Mouse (Mus musculus) erythroblast, embryonic 14.5 days (primary cell): ENCODE data around the gene Foxd2. TPM values are rescaled to one million over a fixed set of nuclear protein-coding genes. Genes with fewer than 3 reads are reported as not detected.

ENCODE experiments used
- H3K27me3 ChIP-seq: 2 replicates; pipeline ENCODE4 v1.6.1; 2012; ENCODE audit warnings: inconsistent platforms; ENCODE audit not compliant: control insufficient read depth
- H3K36me3 ChIP-seq: 2 replicates; pipeline ENCODE4 v1.6.1; 2012; ENCODE audit warnings: mild to moderate bottlenecking, inconsistent platforms; ENCODE audit not compliant: control insufficient read depth
- H3K4me1 ChIP-seq: 2 replicates; pipeline ENCODE4 v1.6.1; 2012; ENCODE audit warnings: inconsistent platforms; ENCODE audit not compliant: control insufficient read depth
- H3K4me3 ChIP-seq: replicated peaks from 2 replicates; pipeline ENCODE3; 2012; ENCODE audit warnings: moderate library complexity, mild to moderate bottlenecking, inconsistent platforms
- H3K9me3 ChIP-seq: 2 replicates; pipeline ENCODE4 v1.6.1; 2012; ENCODE audit warnings: low read length, inconsistent platforms, mixed read lengths; ENCODE audit not compliant: control insufficient read depth
- GATA1 ChIP-seq: IDR thresholded peaks from 2 replicates; pipeline ENCODE4 v1.6.1; 2012; ENCODE audit warnings: low read length, inconsistent platforms, mixed read lengths
- TAL1 ChIP-seq: IDR thresholded peaks from 3 replicates; pipeline ENCODE4 v1.6.1; 2012; ENCODE audit warnings: low read length, inconsistent platforms, mixed read lengths
- polyA plus RNA-seq: library from polyadenylated mRNA; stranded (reverse); fragments of >175 nt; gene quantifications from 2 replicates; pipeline ENCODE4 v1.2.3, GENCODE M21; 2012

Gene Foxd2
- polyA plus RNA-seq, 1 experiment: 0.01 TPM

DNA sequence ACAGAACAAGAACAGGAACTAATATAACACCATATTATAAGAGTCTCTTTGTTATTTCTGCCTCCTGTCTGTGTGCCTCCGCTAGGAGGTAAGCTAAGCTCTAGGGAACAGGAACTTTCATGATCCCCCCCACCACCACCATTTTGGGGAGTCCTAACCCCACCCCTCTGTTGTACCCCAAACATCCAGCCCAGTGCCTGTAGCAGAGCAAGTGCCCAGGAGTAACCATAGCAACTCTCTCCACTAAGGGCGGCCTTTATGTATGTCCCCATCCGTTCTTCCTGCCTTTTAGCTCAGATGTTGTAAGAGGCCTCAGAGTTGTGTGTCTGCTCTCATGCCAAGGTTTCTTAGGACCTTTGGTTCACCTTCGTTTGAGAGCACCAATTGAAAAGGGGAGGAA, 33.4 kb upstream of the Foxd2 start:
- H3K4me1 ChIP-seq: no peaks in the 10 kb centered on the region
- no peak for TF ChIP-seq GATA1
- no peak for TF ChIP-seq TAL1
- peaks cover 5% of the 10 kb centered on the region; the same call in 1 of the 2 replicates for H3K27me3 ChIP-seq
- H3K36me3 ChIP-seq: no peaks in the 10 kb centered on the region
- H3K9me3 ChIP-seq: no peaks in the 10 kb centered on the region
- no peak overlapping the region for H3K4me3 ChIP-seq

DNA sequence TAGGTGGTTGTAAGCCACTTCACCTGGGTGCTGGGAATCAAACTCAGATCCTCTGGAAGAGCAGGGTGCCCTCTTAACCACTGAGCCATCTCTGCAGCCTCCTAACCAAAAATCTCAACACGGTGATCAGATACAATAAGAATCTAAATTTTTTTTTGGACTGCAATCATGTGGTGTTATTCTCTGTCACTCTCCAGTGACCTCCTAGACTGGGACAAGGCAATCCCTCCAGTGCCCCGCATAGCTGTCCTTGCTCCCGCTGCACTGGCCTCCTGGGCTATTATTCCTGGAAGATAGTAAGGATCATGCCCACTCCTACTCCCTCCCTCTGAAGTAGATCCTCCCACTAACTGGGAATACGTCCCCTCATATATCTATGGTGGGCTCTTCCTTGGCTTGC, 32.6 kb upstream of the Foxd2 start:
- no peak for TF ChIP-seq TAL1
- no peak for TF ChIP-seq GATA1
- no peak overlapping the region for H3K4me3 ChIP-seq
- H3K27me3 ChIP-seq: peaks cover 5% of the 10 kb centered on the region; the same call in 1 of the 2 replicates
- no peaks in the 10 kb centered on the region for H3K4me1 ChIP-seq
- H3K9me3 ChIP-seq: no peaks in the 10 kb centered on the region
- no peaks in the 10 kb centered on the region for H3K36me3 ChIP-seq

DNA sequence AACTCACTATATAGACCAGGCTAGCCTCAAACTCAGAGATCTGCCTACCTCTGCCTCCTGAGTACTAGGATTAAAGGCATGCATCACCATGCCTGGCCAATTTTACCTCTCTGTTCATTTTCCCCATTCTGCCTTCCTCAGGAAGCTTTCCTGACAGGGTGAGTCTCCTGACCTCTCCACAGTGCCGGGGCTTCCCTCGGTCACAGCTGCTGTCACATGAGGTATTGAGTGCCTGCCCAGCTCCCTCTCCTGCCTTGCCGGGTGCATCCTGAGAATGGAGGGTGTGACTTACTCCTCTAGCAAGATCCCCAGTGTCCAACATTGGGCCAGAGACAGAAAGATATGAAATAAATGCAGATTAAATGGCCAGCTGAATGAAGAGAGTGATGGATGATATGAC, 29.6 kb upstream of the Foxd2 start:
- Histone ChIP-seq H3K36me3 (no peaks in the 10 kb centered on the region), H3K27me3 (peaks cover 5% of the 10 kb centered on the region)
- TF ChIP-seq TAL1: no peak
- TF ChIP-seq GATA1: no peak

DNA sequence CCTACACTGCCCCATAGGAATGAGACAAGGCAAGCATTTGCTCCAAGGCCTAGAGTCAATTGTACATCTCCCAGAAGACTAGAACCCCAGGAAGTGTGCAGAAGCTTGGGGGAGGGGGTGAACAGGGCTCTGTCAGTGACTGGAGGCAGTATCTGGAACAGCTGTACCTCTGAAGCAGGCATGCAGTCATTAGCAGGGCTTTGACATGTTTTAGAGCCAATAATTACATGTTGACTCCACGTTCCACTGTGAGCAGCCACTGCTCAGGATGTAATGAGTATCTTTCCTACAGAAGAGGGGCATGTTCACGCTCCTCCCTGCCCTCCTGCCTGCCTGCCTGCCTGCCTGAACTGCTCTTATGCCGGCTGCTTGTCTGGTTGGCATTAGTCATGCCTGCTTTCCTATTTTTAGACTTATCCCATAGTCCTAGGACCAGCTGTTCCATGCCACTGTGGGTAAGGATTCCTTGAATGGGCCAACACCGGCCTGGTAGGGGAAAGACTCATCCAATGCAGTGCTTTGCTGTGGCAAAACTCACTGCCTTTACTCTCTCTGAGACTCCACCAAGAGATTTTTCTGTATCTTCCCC, 28.9 kb upstream of the Foxd2 start:
- Histone ChIP-seq H3K36me3 (no peaks in the 10 kb centered on the region), H3K4me3 (no peak overlapping the region), H3K9me3 (no peaks in the 10 kb centered on the region)

More for the DNA sequence above, 29.6 kb upstream of the Foxd2 start:
- Histone ChIP-seq H3K4me1 (no peaks in the 10 kb centered on the region), H3K9me3 (no peaks in the 10 kb centered on the region), H3K4me3 (no peak overlapping the region)

DNA sequence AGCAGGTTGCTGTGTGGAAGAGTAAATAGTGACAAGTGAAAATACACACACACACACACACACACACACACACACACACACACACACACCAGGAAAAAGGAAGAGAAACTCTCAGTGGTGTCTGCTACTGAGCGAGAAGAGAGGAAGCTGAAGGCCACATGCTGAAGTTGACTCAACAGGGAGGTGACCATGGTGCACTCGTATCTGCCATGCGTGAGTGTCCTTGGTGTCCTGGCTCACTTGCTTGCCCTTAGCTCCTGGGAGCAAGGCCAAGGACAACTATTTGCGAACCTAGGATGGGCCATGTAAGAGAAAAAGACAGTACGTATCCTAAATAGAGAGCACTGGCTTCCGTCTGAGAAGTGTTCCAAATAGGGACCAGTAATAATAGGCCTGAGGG, 25.5 kb upstream of the Foxd2 start:
- TF ChIP-seq GATA1 (no peak), TAL1 (no peak)
- Histone ChIP-seq H3K27me3 (peaks cover 21% of the 10 kb centered on the region), H3K4me1 (no peaks in the 10 kb centered on the region), H3K36me3 (no peaks in the 10 kb centered on the region), H3K4me3 (no peak overlapping the region), H3K9me3 (no peaks in the 10 kb centered on the region)

More for the DNA sequence above, 28.9 kb upstream of the Foxd2 start:
- TF ChIP-seq TAL1: no peak
- TF ChIP-seq GATA1: no peak
- Histone ChIP-seq H3K4me1 (no peaks in the 10 kb centered on the region), H3K27me3 (peaks cover 5% of the 10 kb centered on the region)

DNA sequence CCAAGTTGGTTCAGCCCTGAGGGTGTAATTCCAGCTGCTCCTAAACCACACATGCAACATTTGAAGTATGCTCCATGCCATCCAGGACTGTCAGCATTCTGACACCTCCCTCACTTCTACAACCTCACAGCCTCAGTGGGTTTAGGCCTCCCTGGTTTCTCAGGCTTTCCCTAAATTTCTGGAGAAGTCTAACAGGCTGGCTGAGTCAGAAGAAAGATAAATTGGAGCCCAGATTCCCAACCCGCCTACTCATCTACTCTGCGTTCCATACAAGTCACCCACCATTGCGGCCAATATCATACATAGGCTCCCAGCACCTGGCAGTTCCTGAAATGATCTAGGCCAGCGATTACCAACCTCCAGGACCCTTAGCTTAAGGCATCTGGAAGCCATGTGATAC, 24.1 kb upstream of the Foxd2 start:
- Histone ChIP-seq H3K27me3 (peaks cover 34% of the 10 kb centered on the region), H3K4me3 (no peak overlapping the region), H3K9me3 (no peaks in the 10 kb centered on the region), H3K4me1 (no peaks in the 10 kb centered on the region), H3K36me3 (no peaks in the 10 kb centered on the region)
- TF ChIP-seq TAL1: no peak
- TF ChIP-seq GATA1: no peak

DNA sequence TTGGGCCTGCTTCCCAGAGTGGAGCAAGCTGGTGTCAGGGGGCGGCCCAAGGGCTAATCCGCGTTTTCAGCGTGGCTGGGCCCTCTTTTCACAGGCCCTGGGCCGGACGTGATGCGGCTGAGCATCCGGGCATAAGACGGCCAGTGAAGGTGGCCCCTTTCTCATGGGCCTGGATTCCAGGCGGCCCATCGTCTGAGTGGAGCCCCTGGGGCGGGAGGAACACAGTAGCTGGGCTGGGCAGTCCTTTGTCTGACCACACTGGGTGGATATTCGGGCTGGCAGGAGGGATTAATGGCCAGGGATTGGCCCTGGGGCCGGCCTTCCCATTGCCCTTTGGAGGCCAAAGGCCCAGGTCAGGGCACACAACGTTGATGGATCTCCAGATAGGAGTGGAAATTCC, 20.5 kb upstream of the Foxd2 start:
- H3K4me1 ChIP-seq: no peaks in the 10 kb centered on the region
- no peak for TF ChIP-seq TAL1
- no peak for TF ChIP-seq GATA1
- no peak overlapping the region for H3K4me3 ChIP-seq
- peaks cover 2% of the 10 kb centered on the region; the same call in 1 of the 2 replicates for H3K9me3 ChIP-seq
- H3K36me3 ChIP-seq: no peaks in the 10 kb centered on the region
- peaks cover 65% of the 10 kb centered on the region for H3K27me3 ChIP-seq

DNA sequence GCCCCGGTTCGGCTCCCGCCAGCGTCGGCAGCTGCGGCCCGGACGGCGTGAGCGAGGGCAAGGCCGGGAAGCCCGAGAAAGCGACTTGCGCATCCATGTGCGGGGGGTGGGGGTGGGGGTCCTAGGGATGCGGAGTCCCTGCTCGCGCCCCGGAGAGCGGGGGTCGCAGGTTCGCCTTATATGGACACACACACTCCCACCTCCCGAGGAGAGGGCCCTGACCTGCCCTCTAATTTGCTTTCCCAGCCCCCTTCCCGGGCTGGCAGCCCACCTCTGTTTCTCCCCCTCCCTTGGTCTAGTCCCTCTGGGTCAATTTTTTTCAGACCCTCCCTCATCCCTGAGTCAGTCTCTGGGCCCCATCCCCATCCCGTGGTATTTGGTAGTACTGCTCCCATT, 17.2 kb upstream of the Foxd2 start, which contains the start of gene Foxe3:
TSS of gene Foxe3 (minus strand) at position 97 of the 396 bp plus-strand sequence.
- Histone ChIP-seq H3K9me3 (peaks cover 2% of the 10 kb centered on the region; the same call in 1 of the 2 replicates), H3K27me3 (peaks cover 80% of the 10 kb centered on the region), H3K4me3 (no peak within 1 kb of the TSS), H3K4me1 (no peaks in the 10 kb centered on the region), H3K36me3 (no peaks in the 10 kb centered on the region)
- TF ChIP-seq TAL1 (no peak), GATA1 (no peak)

DNA sequence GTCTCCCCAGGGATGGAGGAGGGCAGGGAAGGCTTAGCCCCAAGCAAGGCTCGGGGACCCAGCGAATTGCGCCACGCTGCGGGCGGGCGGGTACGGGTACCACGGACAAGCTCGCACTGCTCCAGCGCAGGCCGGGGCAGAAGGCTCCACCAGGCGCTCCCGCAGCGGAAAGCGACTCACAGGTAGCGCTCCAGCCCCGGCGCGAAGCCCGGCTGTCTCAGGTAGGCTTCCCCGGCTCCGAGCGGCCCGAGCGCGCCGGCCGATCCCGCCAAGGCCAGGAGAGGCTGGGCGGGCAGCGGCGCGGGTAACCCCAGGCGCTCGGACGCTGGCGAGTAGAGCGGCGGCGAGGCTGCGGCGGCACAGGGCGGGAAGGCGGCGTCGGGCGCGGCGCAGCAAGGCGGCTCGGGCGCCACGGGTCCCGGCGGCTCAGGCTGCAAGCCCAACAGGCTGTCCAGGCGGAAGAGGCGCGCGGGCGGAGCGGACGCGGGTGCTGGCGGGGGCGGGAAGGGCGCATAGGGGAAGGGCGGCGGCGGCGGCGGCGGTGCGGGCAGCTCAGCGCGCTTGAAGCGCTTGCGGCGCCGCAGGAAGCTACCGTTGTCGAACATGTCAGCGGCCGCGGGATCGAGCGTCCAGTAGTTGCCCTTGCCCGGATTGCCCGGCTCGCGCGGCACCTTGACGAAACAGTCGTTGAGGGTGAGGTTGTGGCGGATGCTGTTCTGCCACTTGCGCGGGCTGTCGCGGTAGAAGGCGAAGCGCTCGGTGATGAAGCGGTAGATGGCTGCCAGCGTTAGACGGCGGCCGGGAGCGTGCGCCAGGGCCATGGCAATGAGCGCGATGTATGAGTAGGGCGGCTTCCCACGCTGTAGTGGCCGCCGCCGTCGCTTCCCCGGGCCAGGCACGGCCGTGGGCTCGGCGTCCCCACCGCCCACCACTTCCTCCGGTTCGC, 16.6 kb upstream of the Foxd2 start:
- Histone ChIP-seq H3K4me1 (no peaks in the 10 kb centered on the region), H3K27me3 (peaks cover 79% of the 10 kb centered on the region), H3K36me3 (no peaks in the 10 kb centered on the region), H3K9me3 (peaks cover 2% of the 10 kb centered on the region; the same call in 1 of the 2 replicates), H3K4me3 (no peak overlapping the region)
- TF ChIP-seq GATA1 (no peak), TAL1 (no peak)
